Mouse (Mus musculus) spleen, postnatal 10 days (tissue): ENCODE results near the gene Sdk1.

Source experiments
- DNase-seq, 2 experiments: peaks; one replicate each; pipeline ENCODE4 v3.0.0; 2021 to 2022; ENCODE audit warnings: low spot score in 2 of 2

Gene Sdk1

DNA sequence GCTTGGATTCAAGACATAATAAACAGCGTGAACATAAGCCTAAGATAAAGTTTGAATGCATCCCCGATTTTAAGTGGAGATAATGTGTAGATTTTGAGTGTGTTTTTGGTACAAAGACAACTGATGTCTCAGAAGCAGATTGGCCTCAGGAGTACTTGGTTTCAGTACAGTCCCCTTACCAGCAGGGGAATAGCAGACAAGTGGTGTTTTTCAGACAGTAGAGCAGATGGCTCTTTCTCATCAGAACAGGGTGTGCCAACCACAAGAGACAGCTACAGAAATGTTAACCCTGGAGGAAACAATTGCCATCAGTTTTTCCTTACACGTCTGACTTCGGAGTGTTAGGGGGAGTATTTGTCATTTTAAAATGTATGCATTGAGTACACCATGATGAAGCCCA is 83.6 kb downstream of the Sdk1 start:
- no peak for DNase-seq

DNA sequence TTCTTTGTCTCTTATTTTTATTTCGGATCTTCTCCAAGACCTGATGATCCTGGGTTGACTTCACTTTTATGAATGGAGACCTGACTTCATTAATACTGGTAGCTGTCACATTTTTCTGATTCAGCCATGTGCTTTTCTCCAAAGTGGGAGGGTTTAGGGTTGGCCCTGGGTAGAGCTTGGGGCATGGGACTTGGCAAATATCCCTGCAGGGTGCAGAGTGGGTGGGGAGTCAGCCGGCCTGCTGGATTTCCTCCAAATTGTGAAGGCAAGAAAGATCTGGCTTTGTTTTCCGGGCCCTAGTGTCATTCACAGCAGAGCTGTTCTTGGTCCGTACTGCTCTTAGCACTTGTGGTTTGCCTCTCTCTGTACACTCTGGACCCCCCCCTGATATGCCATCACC is 103.1 kb downstream of the Sdk1 start:
- no peak for DNase-seq

DNA sequence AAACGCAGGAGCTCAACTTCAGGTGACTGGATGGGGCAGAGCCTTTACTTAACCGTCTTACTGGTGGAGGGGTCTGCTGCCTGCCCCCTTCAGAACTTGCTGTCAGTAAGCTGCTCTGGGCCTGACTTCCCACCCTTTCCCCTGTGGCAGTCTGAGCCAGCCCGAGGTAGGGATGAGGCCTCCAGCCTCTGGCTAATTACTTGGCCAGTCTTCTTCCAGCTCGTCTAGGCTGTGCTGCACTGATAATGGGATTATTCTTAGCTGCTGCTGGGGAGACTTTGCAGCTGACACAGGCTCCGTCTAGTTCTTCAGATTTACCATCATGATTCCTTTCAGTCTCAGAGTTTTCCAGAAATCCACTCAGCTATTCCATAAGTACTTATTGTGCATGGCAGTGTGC is 104.2 kb downstream of the Sdk1 start:
- DNase-seq = no peak

DNA sequence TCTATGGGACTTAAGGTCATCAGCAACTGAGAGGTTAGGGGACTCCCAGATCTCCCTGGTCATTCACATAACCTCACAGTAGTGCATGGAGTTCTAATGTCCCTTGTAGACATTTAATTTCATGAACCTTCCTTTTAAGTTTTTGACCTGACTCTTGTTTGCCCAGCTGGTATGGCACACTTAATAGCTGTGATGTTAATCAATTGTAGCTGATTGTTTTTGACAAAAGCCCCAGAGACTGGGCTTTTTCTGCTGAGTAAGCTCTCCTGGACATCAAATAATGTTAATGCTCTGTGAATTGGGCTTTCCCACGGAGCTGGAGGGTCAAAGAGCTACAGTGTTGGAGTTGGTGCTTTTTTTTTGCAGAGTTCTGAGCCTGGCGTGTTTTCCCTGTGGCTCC is 121.4 kb downstream of the Sdk1 start:
- no peak for DNase-seq

DNA sequence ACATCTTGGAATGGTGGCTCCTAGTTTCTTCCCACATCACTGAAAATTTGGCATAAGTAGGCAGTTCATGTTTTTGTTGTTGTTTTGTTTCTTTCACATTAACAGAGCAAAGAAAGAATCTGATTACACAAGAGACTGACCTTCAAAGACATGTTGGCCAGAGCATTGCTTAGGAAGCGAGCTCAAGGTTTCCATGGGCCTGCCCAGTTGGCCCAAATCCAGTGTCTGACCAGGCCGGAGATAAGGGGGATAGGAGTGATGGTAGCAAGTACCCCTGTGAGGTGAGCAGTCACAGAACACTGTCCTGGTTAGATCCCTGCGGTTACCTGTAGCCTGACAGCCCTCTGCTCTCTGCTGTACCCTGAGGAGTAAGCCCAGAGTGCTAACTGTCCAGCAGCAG is 122.7 kb downstream of the Sdk1 start:
- no peak for DNase-seq

DNA sequence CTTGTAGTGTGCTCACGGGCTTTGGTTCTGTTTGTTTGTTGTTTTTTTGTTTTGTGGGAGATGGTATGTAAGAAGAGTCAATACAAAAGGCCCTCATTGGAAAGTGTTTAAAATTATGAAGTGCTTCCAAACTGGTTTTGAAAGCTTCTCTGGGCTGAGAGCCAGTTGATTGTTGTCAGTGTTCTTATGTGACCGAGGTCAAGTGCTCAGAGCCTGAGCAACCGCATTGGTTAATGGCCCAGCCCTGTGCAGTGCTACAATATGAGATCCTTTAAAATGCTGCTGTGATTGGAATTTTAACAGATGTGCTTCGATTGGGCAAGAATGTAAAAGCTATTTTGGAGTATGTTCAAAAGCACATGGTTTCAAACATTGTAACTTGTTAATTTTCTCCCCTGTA is 127.3 kb downstream of the Sdk1 start:
- DNase-seq = no peak

DNA sequence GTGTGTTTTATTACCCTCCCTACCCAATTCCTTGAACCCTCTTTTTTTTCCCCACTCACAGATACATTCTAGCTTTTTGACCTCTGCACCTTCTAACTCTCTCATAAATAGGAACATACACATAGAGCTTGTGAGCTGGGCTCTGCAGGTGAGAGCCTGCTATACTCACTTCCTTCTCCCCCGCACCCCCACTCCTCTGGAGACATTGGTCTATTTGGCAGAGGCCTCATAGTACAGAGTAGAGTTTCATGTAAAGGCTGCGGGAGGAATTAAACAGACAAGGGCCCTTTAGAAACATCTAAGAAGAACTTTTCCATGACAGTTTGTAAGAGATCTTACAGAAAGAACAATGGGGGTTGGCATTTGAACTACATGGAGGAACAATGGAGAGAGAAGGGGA is 133.5 kb downstream of the Sdk1 start:
- no peak for DNase-seq

DNA sequence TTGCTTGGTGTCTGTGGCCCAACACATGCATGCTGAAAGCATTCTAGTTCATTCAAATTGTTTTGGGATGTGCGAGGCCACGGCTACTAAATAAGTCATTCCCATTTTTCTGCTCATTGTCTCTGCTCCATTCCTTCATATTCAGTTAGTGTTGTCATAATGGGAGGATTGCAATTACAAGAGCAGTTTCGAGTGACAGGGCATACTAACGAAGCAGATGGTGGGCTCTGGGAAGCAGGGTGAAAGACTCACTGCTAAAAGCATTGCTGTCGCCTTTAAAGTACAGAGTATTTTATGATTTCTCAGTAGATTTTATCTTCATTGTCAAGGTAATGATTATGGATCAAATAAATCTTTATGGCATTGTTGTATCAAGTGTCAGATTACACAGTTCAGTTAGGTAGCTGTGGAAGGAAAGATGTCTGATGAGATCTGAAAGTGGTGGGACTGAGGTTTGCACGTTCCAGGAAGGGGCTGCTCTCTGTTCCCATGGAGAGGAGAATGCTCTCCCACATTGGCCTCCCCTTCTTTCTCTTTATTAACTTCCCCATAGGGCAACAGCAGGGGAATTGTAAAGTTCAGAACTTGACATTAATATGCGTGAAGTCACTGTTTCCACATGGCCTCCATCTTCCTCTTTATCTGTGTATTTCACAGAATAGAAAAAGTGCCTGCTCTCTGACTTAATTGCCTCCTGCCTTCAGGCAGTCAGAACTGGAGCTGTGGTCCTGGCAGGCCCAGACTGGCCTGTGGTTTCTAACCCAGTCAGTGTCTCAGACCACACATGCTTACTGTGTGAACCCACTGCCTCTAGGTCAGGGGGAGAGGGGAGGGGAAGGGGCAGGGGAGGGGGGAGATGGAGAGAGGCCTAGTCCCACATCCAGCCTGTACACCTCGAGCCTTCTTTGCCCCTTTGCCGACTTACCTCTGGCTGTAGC is 138.8 kb downstream of the Sdk1 start:
- DNase-seq = no peak

DNA sequence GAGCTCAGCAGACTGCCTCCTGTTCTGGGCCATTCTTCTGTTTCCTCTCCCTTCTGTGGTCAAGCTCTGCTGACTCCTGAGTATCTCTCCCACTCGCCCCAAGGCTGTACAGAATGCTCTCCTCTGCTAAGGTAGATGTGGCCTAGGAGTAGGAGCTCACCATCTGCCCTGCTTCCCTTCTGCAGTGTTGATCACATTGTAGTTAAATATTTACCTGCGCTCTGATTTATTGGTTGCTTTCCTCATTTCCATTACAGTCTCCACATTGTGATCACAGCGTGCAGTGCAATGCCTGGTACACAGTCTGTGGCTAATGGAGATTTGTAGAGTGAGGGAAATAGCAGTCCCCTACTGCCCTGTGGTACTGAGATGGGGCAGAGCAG is 139.5 kb downstream of the Sdk1 start:
- DNase-seq = no peak

DNA sequence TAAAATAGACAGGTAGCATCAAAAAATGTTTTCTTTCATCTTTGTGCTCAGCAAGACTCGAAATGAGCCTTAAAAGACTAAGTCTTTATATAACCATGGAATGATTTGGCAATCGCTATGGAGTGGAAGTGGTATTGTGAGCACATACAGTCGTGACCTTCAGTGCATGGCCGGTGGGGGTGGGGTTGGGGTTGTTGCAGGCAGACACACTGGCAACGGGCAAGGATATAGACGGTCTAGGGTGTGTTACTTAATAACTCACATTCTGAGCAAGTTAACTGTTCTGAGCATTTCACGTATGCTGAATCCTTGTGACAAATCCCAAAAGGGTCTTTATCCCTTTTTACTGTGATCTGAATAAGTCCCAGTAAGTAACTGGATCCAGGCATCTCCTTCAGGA is 140.3 kb downstream of the Sdk1 start:
- DNase-seq = no peak

DNA sequence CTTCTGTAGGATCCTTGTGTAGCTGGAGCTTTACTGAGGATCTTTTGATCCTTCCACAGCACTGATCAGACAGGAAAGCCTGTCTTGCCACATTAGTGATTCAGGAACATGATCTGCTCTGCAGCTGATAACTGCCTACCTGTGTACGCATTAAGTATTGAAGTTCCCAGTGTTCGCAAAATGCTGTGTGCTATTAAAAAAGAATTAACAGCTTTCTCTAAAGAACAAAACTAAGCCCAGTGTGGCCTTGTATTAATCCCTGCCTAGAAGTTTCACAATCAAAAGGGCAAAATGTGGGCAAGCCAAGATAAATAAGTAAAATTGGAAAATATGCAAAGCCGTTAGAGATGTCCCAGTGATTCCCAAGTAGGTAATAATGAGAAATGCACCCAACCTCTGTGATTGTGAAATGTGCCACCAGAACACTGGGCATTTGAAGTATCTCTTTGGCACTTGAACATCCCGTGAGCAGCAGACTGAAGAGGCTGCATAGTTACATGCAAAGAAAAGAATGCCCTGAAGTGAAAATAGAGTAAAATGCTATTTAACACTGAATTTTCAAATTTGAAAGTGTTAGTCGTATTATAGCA is 141.1 kb downstream of the Sdk1 start:
- DNase-seq = no peak

DNA sequence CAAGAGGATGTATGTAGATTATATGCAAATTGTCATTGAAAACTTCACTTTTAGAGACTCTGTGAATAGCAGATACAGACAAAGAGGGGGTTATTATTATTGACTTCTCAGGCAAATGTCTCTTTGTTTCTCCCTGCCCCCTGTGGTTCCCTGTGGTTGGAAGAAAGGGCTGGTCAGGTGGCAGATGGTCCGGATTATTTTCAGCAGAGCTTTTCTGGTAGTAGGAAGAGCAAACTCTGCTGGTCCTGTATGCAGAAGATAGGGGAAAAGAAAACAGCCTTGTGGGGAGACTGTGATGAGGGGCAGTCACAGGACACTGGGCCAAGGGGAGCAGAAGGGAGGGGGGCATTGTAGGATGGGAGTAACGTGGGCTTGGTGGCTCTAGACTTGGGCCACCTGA is 147.2 kb downstream of the Sdk1 start:
- DNase-seq = no peak

DNA sequence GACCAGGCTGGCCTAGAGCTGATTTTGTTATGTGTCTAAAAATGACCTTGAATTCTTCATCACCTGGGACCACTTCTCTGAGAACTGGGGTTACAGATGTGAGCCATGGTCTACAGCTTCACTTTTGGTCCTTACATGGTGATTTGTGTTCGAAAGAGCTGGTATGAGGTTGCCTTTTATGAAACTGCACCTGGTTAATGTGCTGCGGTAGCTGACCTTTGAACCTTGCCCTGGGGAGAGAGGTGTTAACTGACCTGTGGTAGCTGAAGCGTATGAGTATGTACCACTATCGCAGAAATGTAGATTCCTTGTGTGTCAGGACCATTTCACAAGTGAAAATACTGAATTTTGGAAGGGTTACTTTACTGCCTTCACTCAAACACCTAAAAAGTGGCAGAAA is 149.3 kb downstream of the Sdk1 start:
- no peak for DNase-seq

DNA sequence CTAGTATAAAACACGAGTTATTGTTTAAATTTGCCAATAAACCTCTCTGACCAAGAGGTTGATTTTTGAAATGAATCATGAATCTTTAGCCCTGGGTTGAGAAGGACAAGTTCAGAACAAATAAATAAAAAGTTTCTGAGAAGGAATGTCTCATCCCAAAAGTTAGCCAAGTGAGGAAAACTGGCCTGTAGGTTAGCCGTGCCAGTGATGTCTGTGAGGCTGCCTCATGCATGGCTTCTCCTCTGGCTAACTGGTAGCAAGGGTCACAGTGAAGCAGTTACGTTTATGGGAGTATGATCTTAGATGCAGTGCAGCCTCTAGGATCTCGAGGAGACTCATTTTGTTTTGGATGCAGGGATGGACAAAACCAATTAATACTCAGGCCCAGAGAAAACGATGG is 149.9 kb downstream of the Sdk1 start:
- DNase-seq = no peak

DNA sequence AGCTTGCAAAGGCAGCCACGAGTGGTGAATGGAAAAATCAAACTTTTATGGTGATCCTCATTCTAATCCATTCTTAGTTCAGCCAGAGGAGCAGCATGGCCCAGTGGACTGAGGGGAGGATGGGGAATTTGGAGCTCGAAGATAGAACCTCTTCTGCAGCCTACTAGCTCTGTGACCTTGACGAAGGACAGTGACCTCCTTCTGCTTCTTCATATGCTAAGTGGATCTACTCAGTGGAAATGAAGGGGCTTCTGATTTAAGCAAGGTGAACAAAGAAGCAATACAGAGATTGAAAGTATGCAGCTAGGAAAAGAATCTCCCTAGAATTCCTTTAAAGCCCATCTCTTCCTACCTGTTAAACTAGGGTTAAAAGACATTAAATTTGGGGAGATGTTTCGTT is 152.6 kb downstream of the Sdk1 start:
- no peak for DNase-seq

DNA sequence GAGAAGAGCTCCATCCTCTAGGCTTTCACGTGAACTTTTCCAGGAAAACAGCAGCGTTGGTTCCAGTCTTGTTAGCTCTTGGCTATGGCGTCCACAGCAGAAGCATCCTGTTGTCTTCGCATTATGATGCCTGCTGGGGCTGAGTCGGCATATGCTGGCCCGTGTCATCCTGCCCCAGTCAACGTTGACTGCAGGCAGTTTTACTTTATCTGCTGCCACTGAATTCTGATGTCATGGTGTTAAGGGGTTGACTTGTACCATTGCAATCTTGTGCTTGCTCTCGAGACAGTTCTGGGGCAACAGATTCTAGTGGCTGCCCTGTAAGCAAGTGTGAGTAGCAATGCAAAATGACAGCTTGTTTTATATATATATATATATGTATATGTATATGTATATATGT is 153.3 kb downstream of the Sdk1 start:
- DNase-seq = no peak

DNA sequence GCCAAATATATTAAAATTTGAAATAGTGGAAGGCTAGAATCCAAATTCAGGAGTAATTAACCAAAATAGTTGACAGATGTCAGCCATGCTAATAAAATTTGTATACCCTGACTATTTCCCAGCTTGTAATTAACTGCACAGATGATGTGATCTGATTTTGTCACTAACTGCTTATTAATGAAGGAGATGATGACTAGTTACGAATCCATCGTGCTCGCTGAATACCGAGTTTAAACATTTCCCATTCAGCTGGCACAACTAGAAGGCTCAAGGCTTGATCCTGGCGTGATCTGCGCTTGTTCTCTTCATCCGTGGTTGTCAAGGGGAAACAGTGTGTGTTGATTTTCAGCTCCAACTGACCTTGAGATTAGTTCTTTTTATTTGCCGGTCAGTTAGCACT is 162.5 kb downstream of the Sdk1 start:
- no peak for DNase-seq

DNA sequence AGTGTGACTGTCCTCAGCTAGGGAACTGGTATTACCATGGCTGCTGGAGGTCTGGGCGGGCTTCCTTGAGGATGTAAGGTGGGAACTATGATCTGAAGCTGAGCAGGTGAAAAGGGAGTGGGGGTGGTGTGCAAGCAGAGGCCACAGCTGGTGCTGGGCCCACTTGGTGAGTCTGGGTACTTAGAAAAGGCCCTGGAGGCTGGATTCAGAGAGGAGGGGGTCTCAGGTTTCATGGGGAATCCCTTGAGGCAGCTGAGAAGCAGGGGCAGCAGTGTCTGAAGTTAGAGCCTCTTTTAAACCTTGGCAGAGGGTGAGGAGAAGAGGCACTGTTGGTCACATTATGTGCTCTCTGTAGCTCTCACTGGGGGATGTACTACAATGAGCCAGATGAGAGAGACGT is 163.4 kb downstream of the Sdk1 start:
- DNase-seq = no peak

DNA sequence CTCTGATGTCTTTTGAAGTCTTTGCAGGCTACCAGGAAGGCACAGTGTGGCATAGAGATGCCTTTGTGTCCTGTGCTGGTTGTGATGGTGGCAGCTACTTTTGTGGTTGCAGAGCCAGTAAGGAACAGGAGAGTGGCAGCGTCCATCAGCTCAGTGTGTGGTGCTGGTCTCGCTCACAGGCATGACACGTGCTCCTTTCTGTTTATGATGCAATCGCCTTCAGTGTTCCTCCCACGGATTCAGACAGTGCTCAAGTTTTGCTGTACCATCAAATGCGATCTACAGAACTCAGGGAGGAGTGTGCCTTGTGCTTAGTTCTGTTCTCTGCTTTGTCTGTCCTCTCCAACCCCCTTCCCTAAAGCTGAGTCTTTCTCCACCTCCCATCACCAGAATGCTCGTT is 165.6 kb downstream of the Sdk1 start:
- no peak for DNase-seq

DNA sequence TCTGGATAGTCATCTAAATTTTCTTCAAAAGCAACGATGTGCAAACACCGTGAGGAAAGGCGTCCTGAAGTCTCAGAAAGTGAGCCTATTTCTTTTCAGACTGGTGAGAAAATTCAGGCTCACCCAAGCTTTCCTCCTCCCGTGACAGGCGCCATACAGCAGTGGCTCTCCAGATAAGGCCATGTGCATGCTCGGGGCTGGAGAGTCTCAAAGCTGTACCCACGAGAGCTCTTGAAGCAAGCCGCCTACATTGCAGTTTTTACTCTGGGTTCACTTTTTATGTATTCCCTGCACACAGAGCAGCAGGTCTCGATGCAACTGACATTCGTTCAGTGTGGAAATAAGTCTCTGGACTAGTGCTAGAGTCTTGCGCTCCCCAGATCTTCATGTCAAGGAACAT is 171.7 kb downstream of the Sdk1 start:
- DNase-seq = no peak

DNA sequence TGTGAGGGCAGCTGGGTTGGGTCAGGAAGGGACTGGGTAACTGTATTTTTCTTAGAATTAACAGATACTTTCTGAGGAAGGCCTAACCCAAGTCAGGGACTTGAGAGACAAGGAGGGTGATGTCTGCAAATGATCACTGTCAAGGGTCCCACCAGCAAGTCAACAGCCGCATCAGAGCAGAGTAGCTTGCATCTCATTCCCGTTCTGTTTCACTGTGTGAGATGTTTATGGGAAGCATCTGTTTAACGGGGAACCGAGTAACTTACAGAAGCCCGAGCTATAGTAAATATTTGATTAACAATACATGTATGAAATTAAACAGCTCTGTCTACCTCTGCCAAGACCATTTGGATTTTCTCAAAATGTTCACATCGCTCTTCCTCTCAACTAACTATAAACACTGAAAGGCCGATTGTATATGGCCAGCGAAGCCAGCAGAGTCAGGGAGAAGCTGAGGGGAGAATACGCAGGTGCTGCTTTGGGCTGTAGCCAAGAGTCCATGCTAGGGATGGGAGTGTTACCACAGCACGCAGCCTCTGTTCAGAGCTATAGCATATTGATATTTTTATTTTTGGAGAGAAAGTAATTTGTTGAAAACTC is 174.5 kb downstream of the Sdk1 start:
- no peak for DNase-seq

DNA sequence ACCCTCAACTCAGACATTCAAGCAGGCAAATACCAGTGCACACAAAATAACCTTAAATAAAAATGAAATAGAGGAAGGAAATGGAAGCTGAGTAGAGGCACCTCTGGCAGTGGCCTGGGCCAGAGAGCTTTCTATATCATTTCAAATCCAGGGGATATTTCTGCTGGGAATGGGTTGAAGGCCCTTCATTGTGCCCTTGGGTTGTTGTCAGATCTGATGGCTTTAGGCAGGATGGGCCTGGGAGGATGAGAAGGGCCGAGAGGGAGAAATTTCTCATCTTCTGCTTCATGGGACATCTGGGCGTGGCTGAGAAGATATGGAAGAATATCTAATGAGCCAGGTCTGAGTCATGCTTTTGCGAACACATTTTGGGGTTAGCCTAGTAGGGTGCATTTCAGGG is 186.8 kb downstream of the Sdk1 start:
- no peak for DNase-seq

DNA sequence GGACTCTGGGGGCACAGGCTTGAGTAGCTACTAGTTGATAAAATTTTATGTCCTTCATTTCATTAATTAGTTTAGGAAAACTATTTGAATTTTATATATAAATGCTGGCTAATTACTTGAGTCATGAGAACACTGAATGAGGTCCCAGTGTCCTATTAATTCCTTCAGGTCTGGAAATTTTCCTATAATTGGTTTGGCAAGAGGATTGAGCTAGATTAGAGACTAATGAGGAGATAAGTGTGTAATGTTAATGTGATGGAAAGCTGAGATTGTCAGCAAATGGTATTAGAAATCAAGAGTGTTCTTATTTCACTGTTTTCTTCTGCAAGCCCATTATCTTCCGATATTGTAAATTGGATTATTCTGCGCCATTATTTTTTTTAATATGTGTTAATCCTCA is 192.0 kb downstream of the Sdk1 start:
- no peak for DNase-seq
